Mouse (Mus musculus): ENCODE results near the gene Kif14. TPM values are rescaled to one million over a fixed set of nuclear protein-coding genes. Genes with fewer than 3 reads are reported as not detected.
"Not testable (repeated sequence)": the region's sequence is repeated elsewhere in the genome, so short reads cannot be mapped to it uniquely, and the experiment has no call there.

Gene Kif14
- polyA plus RNA-seq, 1 experiment from 2014 or later = 4.7 TPM

- Histone ChIP-seq H3K4me3 (ENCODE audit: low read length) (no peak overlapping the region), H3K4me2 (replicated peaks; ENCODE audit: low read depth, low read length) (no peak overlapping the region), H3K27ac (ENCODE audit: low read length) (no peak overlapping the region), H3K9ac (replicated peaks; ENCODE audit: low read length) (no peak overlapping the region), H3K36me3 (ENCODE audit: insufficient read depth, low read length) (no peaks in the 10 kb centered on the region), H3K27me3 (ENCODE audit: insufficient read depth, low read length) (no peaks in the 10 kb centered on the region), H3K9me3 (ENCODE audit: low read length) (no peaks in the 10 kb centered on the region), H3K4me1 (ENCODE audit: insufficient read depth, low read length) (peaks cover 4% of the 10 kb centered on the region; the same call in 1 of the 2 replicates)
- WGBS = 75% methylated on average over 2 of the region's 2 CpGs
- no peak for ATAC-seq (ENCODE audit: low FRiP score, low TSS enrichment)
These were observed 80.9 kb downstream of the Kif14 start for GRCm38 (mm10) chr1:136547068-136547467.

GRCm38 (mm10) chr1:136550285-136550684, 84.1 kb downstream of the Kif14 start:
- no peaks in the 10 kb centered on the region for H3K9me3 ChIP-seq (ENCODE audit: low read length)
- 94% methylated on average over 6 of the region's 6 CpGs for WGBS
- H3K9ac ChIP-seq (replicated peaks; ENCODE audit: low read length) = no peak overlapping the region
- no peak overlapping the region for H3K4me3 ChIP-seq (ENCODE audit: low read length)
- H3K4me2 ChIP-seq (replicated peaks; ENCODE audit: low read depth, low read length) = no peak overlapping the region
- H3K27me3 ChIP-seq (ENCODE audit: insufficient read depth, low read length) = no peaks in the 10 kb centered on the region
- H3K36me3 ChIP-seq (ENCODE audit: insufficient read depth, low read length) = no peaks in the 10 kb centered on the region
- no peak overlapping the region for H3K27ac ChIP-seq (ENCODE audit: low read length)
- H3K4me1 ChIP-seq (ENCODE audit: insufficient read depth, low read length) = no peaks in the 10 kb centered on the region
- no peak for ATAC-seq (ENCODE audit: low FRiP score, low TSS enrichment)

- ATAC-seq (ENCODE audit: low FRiP score, low TSS enrichment) = no peak; the same call in 1 of the 2 replicates
- Histone ChIP-seq H3K9me3 (ENCODE audit: low read length) (no peaks in the 10 kb centered on the region), H3K27me3 (ENCODE audit: insufficient read depth, low read length) (no peaks in the 10 kb centered on the region), H3K4me3 (ENCODE audit: low read length) (no peak overlapping the region), H3K36me3 (ENCODE audit: insufficient read depth, low read length) (no peaks in the 10 kb centered on the region), H3K27ac (ENCODE audit: low read length) (no peak overlapping the region), H3K9ac (replicated peaks; ENCODE audit: low read length) (no peak overlapping the region), H3K4me1 (ENCODE audit: insufficient read depth, low read length) (no peaks in the 10 kb centered on the region), H3K4me2 (replicated peaks; ENCODE audit: low read depth, low read length) (no peak overlapping the region)
- 29% methylated on average over 16 of the region's 16 CpGs for WGBS
These were observed 84.9 kb downstream of the Kif14 start for GRCm38 (mm10) chr1:136550851-136551540.

- no peaks in the 10 kb centered on the region for H3K9me3 ChIP-seq (ENCODE audit: low read length)
- no peaks in the 10 kb centered on the region for H3K27me3 ChIP-seq (ENCODE audit: insufficient read depth, low read length)
- H3K4me3 ChIP-seq (ENCODE audit: low read length) = no peak overlapping the region
- H3K36me3 ChIP-seq (ENCODE audit: insufficient read depth, low read length) = no peaks in the 10 kb centered on the region
- ATAC-seq (ENCODE audit: low FRiP score, low TSS enrichment) = no peak
- no peak overlapping the region for H3K4me2 ChIP-seq (replicated peaks; ENCODE audit: low read depth, low read length)
- no peak overlapping the region for H3K9ac ChIP-seq (replicated peaks; ENCODE audit: low read length)
- no peak overlapping the region for H3K27ac ChIP-seq (ENCODE audit: low read length)
- WGBS = 75% methylated on average over 3 of the region's 3 CpGs
- peaks cover 7% of the 10 kb centered on the region; the same call in 1 of the 2 replicates for H3K4me1 ChIP-seq (ENCODE audit: insufficient read depth, low read length)
These were observed 88.5 kb downstream of the Kif14 start for GRCm38 (mm10) chr1:136554686-136555085.

GRCm38 (mm10) chr1:136555892-136556291, 89.7 kb downstream of the Kif14 start:
- H3K27ac ChIP-seq (ENCODE audit: low read length) = no peak overlapping the region; the same call in 1 of the 2 replicates
- H3K4me2 ChIP-seq (replicated peaks; ENCODE audit: low read depth, low read length) = no peak overlapping the region

GRCm38 (mm10) chr1:136556643-136557042, 90.5 kb downstream of the Kif14 start:
- not testable (repeated sequence) for H3K4me2 ChIP-seq (replicated peaks; ENCODE audit: low read depth, low read length); H3K27ac ChIP-seq (ENCODE audit: low read length); H3K4me1 ChIP-seq (ENCODE audit: insufficient read depth, low read length); H3K4me3 ChIP-seq (ENCODE audit: low read length); H3K9ac ChIP-seq (replicated peaks; ENCODE audit: low read length); H3K9me3 ChIP-seq (ENCODE audit: low read length); ATAC-seq (ENCODE audit: low FRiP score, low TSS enrichment); H3K36me3 ChIP-seq (ENCODE audit: insufficient read depth, low read length); H3K27me3 ChIP-seq (ENCODE audit: insufficient read depth, low read length)
- 83% methylated on average over 2 of the region's 2 CpGs for WGBS

More at GRCm38 (mm10) chr1:136555892-136556291, 89.7 kb downstream of the Kif14 start:
- 28% methylated on average over 7 of the region's 7 CpGs for WGBS
- Histone ChIP-seq H3K9me3 (ENCODE audit: low read length) (no peaks in the 10 kb centered on the region), H3K9ac (replicated peaks; ENCODE audit: low read length) (no peak overlapping the region), H3K27me3 (ENCODE audit: insufficient read depth, low read length) (no peaks in the 10 kb centered on the region), H3K4me1 (ENCODE audit: insufficient read depth, low read length) (peaks cover 7% of the 10 kb centered on the region; the same call in 1 of the 2 replicates), H3K4me3 (ENCODE audit: low read length) (no peak overlapping the region), H3K36me3 (ENCODE audit: insufficient read depth, low read length) (no peaks in the 10 kb centered on the region)
- 0 out of 2 replicates have a peak, but pooled peaks have one; percentile 29 for ATAC-seq (ENCODE audit: low FRiP score, low TSS enrichment)

GRCm38 (mm10) chr1:136557436-136557835, 91.3 kb downstream of the Kif14 start:
- Histone ChIP-seq H3K27me3 (ENCODE audit: insufficient read depth, low read length) (no peaks in the 10 kb centered on the region), H3K4me3 (ENCODE audit: low read length) (no peak overlapping the region), H3K9ac (replicated peaks; ENCODE audit: low read length) (no peak overlapping the region), H3K9me3 (ENCODE audit: low read length) (no peaks in the 10 kb centered on the region), H3K4me2 (replicated peaks; ENCODE audit: low read depth, low read length) (no peak overlapping the region), H3K36me3 (ENCODE audit: insufficient read depth, low read length) (no peaks in the 10 kb centered on the region), H3K27ac (ENCODE audit: low read length) (no peak overlapping the region), H3K4me1 (ENCODE audit: insufficient read depth, low read length) (peaks cover 12% of the 10 kb centered on the region)
- WGBS = 87% methylated on average over 12 of the region's 12 CpGs
- ATAC-seq (ENCODE audit: low FRiP score, low TSS enrichment) = no peak

GRCm38 (mm10) chr1:136558762-136559161, 92.6 kb downstream of the Kif14 start:
- H3K4me2 ChIP-seq (replicated peaks; ENCODE audit: low read depth, low read length) = no peak overlapping the region
- no peaks in the 10 kb centered on the region for H3K36me3 ChIP-seq (ENCODE audit: insufficient read depth, low read length)
- no peaks in the 10 kb centered on the region for H3K27me3 ChIP-seq (ENCODE audit: insufficient read depth, low read length)
- no peak overlapping the region for H3K9ac ChIP-seq (replicated peaks; ENCODE audit: low read length)
- ATAC-seq (ENCODE audit: low FRiP score, low TSS enrichment) = no peak
- WGBS = 59% methylated on average over 5 of the region's 5 CpGs
- H3K27ac ChIP-seq (ENCODE audit: low read length) = no peak overlapping the region
- H3K9me3 ChIP-seq (ENCODE audit: low read length) = no peaks in the 10 kb centered on the region
- peaks cover 12% of the 10 kb centered on the region for H3K4me1 ChIP-seq (ENCODE audit: insufficient read depth, low read length)
- no peak overlapping the region for H3K4me3 ChIP-seq (ENCODE audit: low read length)

- no peaks in the 10 kb centered on the region for H3K9me3 ChIP-seq (ENCODE audit: low read length)
- H3K4me2 ChIP-seq (replicated peaks; ENCODE audit: low read depth, low read length) = no peak overlapping the region
- no peak overlapping the region for H3K4me3 ChIP-seq (ENCODE audit: low read length)
- peaks cover 12% of the 10 kb centered on the region for H3K4me1 ChIP-seq (ENCODE audit: insufficient read depth, low read length)
- H3K27me3 ChIP-seq (ENCODE audit: insufficient read depth, low read length) = no peaks in the 10 kb centered on the region
- peak; percentile 56; the same call in 1 of the 2 replicates for ATAC-seq (ENCODE audit: low FRiP score, low TSS enrichment)
- no peaks in the 10 kb centered on the region for H3K36me3 ChIP-seq (ENCODE audit: insufficient read depth, low read length)
- H3K27ac ChIP-seq (ENCODE audit: low read length) = no peak overlapping the region
- no peak overlapping the region for H3K9ac ChIP-seq (replicated peaks; ENCODE audit: low read length)
- whole genome bisulfite sequencing = 36% methylated on average over 5 of the region's 5 CpGs
These were observed 93.1 kb downstream of the Kif14 start for GRCm38 (mm10) chr1:136559284-136559683.

- H3K4me2 ChIP-seq (replicated peaks; ENCODE audit: low read depth, low read length) = no peak overlapping the region
- peaks cover 12% of the 10 kb centered on the region for H3K4me1 ChIP-seq (ENCODE audit: insufficient read depth, low read length)
- no peaks in the 10 kb centered on the region for H3K27me3 ChIP-seq (ENCODE audit: insufficient read depth, low read length)
- no peak overlapping the region for H3K4me3 ChIP-seq (ENCODE audit: low read length)
- no peak overlapping the region for H3K9ac ChIP-seq (replicated peaks; ENCODE audit: low read length)
- 0 out of 2 replicates have a peak, but pooled peaks have one; percentile 6 for ATAC-seq (ENCODE audit: low FRiP score, low TSS enrichment)
- H3K36me3 ChIP-seq (ENCODE audit: insufficient read depth, low read length) = no peaks in the 10 kb centered on the region
- H3K9me3 ChIP-seq (ENCODE audit: low read length) = no peaks in the 10 kb centered on the region
- H3K27ac ChIP-seq (ENCODE audit: low read length) = no peak overlapping the region
- WGBS = 84% methylated on average over 9 of the region's 9 CpGs
These were observed 93.6 kb downstream of the Kif14 start for GRCm38 (mm10) chr1:136559774-136560173.
